Mouse (Mus musculus) right cerebral cortex, adult 18-20 months (tissue): ENCODE data around the gene Kif3b.
"Not testable (repeated sequence)": the region's sequence is repeated elsewhere in the genome, so short reads cannot be mapped to it uniquely, and the experiment has no call there.

Experiments used
- DNase-seq: peaks from one replicate; pipeline ENCODE4 v3.0.0; 2022; ENCODE audit warnings: mixed read lengths

Kif3b gene

GRCm38 (mm10) chr2:153346221-153347182, 55.3 kb downstream of the Kif3b start:
- DNase-seq: peak; percentile 17

- DNase-seq: no peak
Observed at GRCm38 (mm10) chr2:153347183-153347781, 56.1 kb downstream of the Kif3b start.

- DNase-seq: no peak
Observed at GRCm38 (mm10) chr2:153348100-153348831, 57.1 kb downstream of the Kif3b start.

- DNase-seq: no peak
Observed at GRCm38 (mm10) chr2:153350552-153351181, 59.5 kb downstream of the Kif3b start.

- no peak for DNase-seq
Observed at GRCm38 (mm10) chr2:153354648-153355047, 63.4 kb downstream of the Kif3b start.

GRCm38 (mm10) chr2:153356784-153357183, 65.6 kb downstream of the Kif3b start:
- no peak for DNase-seq

- no peak for DNase-seq
Observed at GRCm38 (mm10) chr2:153361101-153361710, 70.0 kb downstream of the Kif3b start.

- DNase-seq: not testable (repeated sequence)
Observed at GRCm38 (mm10) chr2:153364531-153364930, 73.3 kb downstream of the Kif3b start.

- no peak for DNase-seq
Observed at GRCm38 (mm10) chr2:153370871-153371270, 79.7 kb downstream of the Kif3b start.

GRCm38 (mm10) chr2:153375380-153375779, 84.2 kb downstream of the Kif3b start:
- DNase-seq: no peak

GRCm38 (mm10) chr2:153380479-153380878, 89.3 kb downstream of the Kif3b start:
- no peak for DNase-seq
